Mouse (Mus musculus) heart, embryonic 10.5 days (tissue): ENCODE measurements around the gene Plbd2. TPM values are rescaled to one million over a fixed set of nuclear protein-coding genes. Genes with fewer than 3 reads are reported as not detected.

Experiments
- DNase-seq: peaks from one replicate; pipeline ENCODE4 v3.0.0-alpha.2; 2017; ENCODE audit warnings: low spot score
- H3K27ac ChIP-seq: fragments of 300-500 bp; sonication (generic); 2 replicates; pipeline ENCODE4 v1.5.1; 2016; ENCODE audit warnings: mild to moderate bottlenecking
- H3K27me3 ChIP-seq: fragments of 300-500 bp; sonication (generic); 2 replicates; pipeline ENCODE4 v1.6.1; 2016; ENCODE audit warnings: mild to moderate bottlenecking; ENCODE audit not compliant: poor library complexity, insufficient read depth, severe bottlenecking
- H3K36me3 ChIP-seq: fragments of 300-500 bp; sonication (generic); 2 replicates; pipeline ENCODE4 v1.6.1; 2016; ENCODE audit warnings: mild to moderate bottlenecking, moderate library complexity
- H3K4me1 ChIP-seq: fragments of 300-500 bp; sonication (generic); 2 replicates; pipeline ENCODE4 v1.6.1; 2016; ENCODE audit warnings: mild to moderate bottlenecking
- H3K4me3 ChIP-seq: fragments of 300-500 bp; sonication (generic); 2 replicates; pipeline ENCODE4 v1.5.1; 2016; ENCODE audit warnings: mild to moderate bottlenecking, moderate library complexity
- H3K9me3 ChIP-seq: fragments of 300-500 bp; sonication (generic); 2 replicates; pipeline ENCODE4 v1.6.1; 2016; ENCODE audit warnings: mild to moderate bottlenecking, moderate library complexity
- WGBS: fragments of 180-500 bp; shearing (Covaris S2); methylation state at CpG from one replicate; pipeline ENCODE4 v1.1.7; 2016; 5-methylcytosine and 5-hydroxymethylcytosine counted together
- polyA plus RNA-seq: library from polyadenylated mRNA; unstranded; fragments of >200 nt; fragmentation: Nextera tagmentation; extraction: Ambion mirVana; gene quantifications from 2 replicates; pipeline ENCODE4 v1.2.1, GENCODE M21; 2016

The Plbd2 gene
- polyA plus RNA-seq, 1 experiment from 2014 or later, result 46.6 TPM

DNA sequence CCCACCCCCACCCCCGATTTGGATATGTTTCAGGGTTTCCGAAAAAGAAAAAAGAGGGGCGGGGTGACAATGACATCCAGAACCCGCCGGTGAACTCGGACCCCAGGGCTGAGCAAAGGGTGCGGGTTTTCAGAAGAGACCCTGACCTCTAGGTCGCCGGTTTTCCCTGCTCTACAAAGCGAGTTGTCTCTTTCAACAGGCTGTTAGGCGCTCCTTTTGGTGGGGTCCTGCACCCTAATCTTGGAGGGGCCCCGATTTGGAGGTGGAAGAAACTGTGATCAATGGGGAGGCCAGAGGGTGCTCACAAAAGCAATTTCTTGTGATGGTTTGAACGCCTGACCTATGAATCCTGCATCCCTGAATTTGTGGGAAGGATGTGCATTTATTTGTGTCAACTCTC is 65.0 kb downstream of the Plbd2 start:
- Histone ChIP-seq H3K4me1 (peaks cover 37% of the 10 kb centered on the region), H3K4me3 (no peak overlapping the region), H3K27ac (no peak overlapping the region), H3K9me3 (no peaks in the 10 kb centered on the region), H3K27me3 (peaks cover 94% of the 10 kb centered on the region), H3K36me3 (no peaks in the 10 kb centered on the region)
- no peak for DNase-seq
- 1% methylated on average over 13 of the region's 13 CpGs for WGBS

DNA sequence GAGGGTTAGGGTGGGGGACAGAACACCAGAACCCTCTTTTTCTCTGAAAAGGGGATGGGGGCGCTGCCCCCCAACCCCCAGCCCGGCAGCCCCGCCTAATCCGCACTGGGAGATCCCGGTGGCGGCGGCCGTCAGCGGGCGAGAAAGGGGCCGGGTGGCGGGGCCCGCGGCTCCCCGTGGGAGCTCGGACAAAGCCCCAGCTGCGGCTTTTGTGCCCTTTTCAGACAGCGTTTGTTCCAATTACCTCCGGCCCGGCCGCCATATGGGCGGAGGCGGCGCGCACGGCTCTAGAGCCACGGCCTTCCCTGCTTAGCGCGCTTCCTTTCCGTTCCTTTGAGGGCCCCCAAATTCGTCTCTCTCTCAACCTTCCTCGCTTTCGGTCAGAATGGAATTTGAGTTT is 65.4 kb downstream of the Plbd2 start:
- no peak for DNase-seq
- Histone ChIP-seq H3K36me3 (no peaks in the 10 kb centered on the region), H3K27ac (no peak overlapping the region), H3K27me3 (peaks cover 94% of the 10 kb centered on the region), H3K9me3 (no peaks in the 10 kb centered on the region), H3K4me3 (peak overlapping the region; percentile 41), H3K4me1 (peaks cover 37% of the 10 kb centered on the region)
- under 1% methylated on average over 33 of the region's 33 CpGs for WGBS

DNA sequence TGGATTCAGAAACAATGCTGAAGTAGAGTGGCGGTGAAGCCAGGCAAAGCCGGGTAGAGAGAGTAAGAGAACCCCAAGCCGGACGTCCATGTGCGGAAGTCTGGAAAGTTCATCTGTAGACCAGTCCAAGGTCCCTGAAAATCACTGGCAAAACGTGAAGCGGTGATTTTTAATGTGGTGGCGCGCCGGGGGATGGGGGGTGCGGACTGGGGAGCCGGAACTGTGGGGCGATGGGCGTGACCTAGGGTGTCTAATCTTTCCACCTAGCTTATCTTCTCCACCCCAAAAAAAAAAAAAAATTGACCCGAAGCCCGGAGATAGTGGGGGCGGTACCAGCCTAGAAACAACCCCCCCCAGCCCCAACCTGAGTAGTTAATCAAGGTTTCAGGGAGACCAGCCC is 65.9 kb downstream of the Plbd2 start:
- no peaks in the 10 kb centered on the region for H3K9me3 ChIP-seq
- no peaks in the 10 kb centered on the region for H3K36me3 ChIP-seq
- no peak overlapping the region for H3K27ac ChIP-seq
- no peak for DNase-seq
- under 1% methylated on average over 17 of the region's 17 CpGs for WGBS
- peak overlapping the region; percentile 41; the same call in 1 of the 2 replicates for H3K4me3 ChIP-seq
- peaks cover 94% of the 10 kb centered on the region for H3K27me3 ChIP-seq
- peaks cover 38% of the 10 kb centered on the region for H3K4me1 ChIP-seq

DNA sequence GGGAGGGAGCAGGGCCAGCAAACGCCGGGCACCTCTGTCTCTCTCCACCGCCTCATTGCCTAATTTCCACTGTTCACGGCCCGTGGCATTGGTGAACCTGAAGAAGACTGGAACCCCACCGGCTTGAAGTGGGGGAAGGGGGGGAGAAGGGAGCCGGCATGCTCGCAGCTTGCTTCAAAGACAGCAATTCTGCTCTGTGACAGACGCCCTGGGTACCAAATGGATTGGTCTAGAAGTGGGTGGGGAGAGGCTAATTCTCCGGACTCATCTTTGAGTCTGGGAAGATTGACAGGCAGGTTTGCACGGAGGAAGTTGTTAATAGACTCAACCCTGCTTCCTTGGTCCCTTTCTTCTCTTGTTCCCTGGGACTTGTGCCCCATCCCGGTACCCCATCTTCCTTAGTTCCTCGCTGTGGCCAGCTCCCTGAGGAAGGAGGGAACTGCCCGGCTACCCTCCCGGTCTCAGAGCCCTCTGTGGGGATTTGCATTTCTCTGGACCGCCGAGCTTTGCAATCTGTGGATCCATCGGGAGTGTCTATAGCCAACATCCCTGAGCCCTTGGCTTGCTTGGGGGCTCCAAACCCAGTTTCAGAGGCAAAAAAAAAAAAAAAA is 66.4 kb downstream of the Plbd2 start:
- under 1% methylated on average over 18 of the region's 18 CpGs for WGBS
- Histone ChIP-seq H3K4me1 (peaks cover 44% of the 10 kb centered on the region), H3K27me3 (peaks cover 94% of the 10 kb centered on the region), H3K9me3 (no peaks in the 10 kb centered on the region), H3K4me3 (no peak overlapping the region), H3K36me3 (no peaks in the 10 kb centered on the region), H3K27ac (no peak overlapping the region)
- DNase-seq, result no peak

DNA sequence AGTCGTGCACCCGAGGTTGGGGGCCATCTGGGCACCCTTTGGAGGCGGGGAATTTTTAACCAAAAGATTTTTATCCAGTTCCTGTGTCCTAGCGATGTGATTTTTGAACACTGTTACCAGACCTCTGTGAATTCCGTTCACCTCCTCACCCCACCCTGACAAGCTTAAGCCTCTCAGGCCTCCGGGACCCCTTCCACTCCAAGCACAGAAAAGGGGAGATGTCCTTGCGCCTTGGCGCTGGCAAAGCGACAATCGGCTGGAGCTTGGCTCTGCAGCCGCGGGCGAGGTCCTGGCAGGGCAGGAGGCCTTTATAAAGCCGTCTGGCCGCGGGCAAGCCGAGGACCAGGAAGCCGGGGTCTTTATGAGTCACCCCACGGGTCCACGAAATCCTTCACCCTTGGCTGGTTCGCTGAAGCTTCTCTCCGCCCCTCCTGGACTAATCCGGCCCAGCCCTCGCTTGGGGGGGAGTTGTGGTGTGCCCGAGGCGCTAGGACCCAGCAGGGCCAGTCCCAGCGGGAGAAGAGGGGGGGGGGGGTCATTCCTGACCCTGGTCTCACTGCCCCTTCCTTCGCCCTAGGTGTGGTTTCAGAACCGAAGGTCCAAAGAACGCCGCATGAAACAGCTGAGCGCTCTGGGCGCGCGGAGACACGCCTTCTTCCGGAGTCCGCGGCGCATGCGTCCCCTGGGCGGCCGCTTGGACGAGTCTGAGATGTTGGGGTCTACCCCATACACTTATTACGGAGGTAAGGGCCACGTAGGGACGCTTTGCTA is 67.5 kb downstream of the Plbd2 start:
- DNase-seq, result no peak
- no peak overlapping the region for H3K27ac ChIP-seq
- WGBS, result under 1% methylated on average over 46 of the region's 47 CpGs
- H3K36me3 ChIP-seq, result no peaks in the 10 kb centered on the region
- peaks cover 100% of the 10 kb centered on the region for H3K27me3 ChIP-seq
- no peaks in the 10 kb centered on the region for H3K9me3 ChIP-seq
- H3K4me3 ChIP-seq, result peak overlapping the region; percentile 58
- H3K4me1 ChIP-seq, result peaks cover 52% of the 10 kb centered on the region

DNA sequence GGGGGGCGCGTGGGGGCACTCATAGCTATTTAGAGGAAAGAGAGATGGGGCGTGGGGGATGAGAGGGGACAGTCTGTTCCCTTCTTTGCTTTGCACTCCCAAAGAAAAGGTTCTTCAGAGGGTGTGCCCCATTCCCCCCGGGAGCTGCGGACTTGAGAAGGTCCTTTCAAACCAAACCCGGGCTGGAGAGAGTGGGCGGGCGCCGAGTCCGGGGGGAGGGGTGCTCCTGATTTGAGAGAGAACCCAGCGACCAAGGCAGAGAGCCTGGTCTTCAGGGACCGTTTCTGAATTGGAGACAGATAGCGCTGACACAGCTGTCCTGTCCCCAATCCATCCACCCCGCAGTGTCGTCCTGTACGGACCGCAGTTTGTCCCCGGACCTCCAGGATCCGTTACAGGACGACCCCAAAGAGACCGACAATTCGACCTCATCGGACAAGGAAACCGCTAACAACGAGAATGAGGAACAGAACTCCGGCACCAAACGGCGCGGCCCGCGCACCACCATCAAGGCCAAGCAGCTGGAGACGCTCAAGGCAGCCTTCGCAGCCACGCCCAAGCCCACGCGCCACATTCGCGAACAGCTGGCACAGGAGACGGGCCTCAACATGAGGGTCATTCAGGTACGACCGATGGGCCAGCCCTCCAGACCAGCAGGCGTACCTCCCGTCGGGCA is 68.3 kb downstream of the Plbd2 start:
- whole genome bisulfite sequencing, result 1% methylated on average over 44 of the region's 44 CpGs
- no peak overlapping the region for H3K4me3 ChIP-seq
- DNase-seq, result no peak

DNA sequence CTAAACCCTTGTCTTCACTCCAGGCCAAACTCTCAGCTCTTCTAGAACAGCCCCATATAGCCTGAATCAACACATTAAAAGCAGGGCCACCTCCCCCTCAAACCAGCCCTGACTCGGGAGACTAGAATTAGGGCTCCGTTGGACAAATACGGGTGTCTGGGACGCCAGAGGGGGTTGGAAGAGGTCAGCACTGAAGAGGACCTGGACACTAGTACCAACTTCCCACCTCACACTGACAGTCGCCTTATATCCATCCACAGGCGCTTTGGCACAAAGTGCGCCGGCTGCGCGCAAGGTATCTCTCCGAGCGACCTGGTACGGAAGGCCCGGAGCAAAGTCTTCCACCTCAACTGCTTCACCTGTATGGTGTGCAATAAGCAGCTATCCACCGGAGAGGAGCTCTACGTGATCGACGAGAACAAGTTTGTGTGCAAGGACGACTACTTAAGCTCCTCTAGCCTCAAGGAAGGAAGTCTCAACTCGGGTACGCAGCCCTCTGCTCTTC is 69.1 kb downstream of the Plbd2 start:
- WGBS, result 2% methylated on average over 21 of the region's 21 CpGs
- Histone ChIP-seq H3K27ac (no peak overlapping the region), H3K4me3 (no peak overlapping the region), H3K27me3 (peaks cover 100% of the 10 kb centered on the region), H3K36me3 (no peaks in the 10 kb centered on the region), H3K4me1 (peaks cover 38% of the 10 kb centered on the region), H3K9me3 (no peaks in the 10 kb centered on the region)
- DNase-seq, result no peak

More for the DNA sequence above, 68.3 kb downstream of the Plbd2 start:
- no peaks in the 10 kb centered on the region for H3K36me3 ChIP-seq
- H3K27me3 ChIP-seq, result peaks cover 100% of the 10 kb centered on the region
- H3K4me1 ChIP-seq, result peaks cover 47% of the 10 kb centered on the region
- no peak overlapping the region for H3K27ac ChIP-seq
- H3K9me3 ChIP-seq, result no peaks in the 10 kb centered on the region

Other genes with a start within 250 kb of the Plbd2 start
- 0.05 TPM in 1 of 2 replicates, not detected in the other for gene Lhx5, start 71.9 kb downstream of the Plbd2 start, polyA plus RNA-seq
- 7.5 and 7.7 TPM in 2 replicates for gene Sdsl, start 30.8 kb downstream of the Plbd2 start, polyA plus RNA-seq
- gene Sds, start 27.1 kb downstream of the Plbd2 start, polyA plus RNA-seq, result 0.16 and 0.23 TPM in 2 replicates
- 4.2 and 5.9 TPM in 2 replicates for gene Slc8b1, start 7.5 kb upstream of the Plbd2 start, polyA plus RNA-seq
- gene Tpcn1, start 85.0 kb upstream of the Plbd2 start, polyA plus RNA-seq, result 13.0 and 21.7 TPM in 2 replicates
- 0.15 and 0.24 TPM in 2 replicates for gene Iqcd, start 85.4 kb upstream of the Plbd2 start, polyA plus RNA-seq
- gene Rita1, start 109.0 kb upstream of the Plbd2 start, polyA plus RNA-seq, result 11.0 and 11.2 TPM in 2 replicates
- 47.1 and 49.4 TPM in 2 replicates for gene Ddx54, start 109.1 kb upstream of the Plbd2 start, polyA plus RNA-seq
- 0.39 TPM in 1 of 2 replicates, not detected in the other for gene Cfap73, start 130.6 kb upstream of the Plbd2 start, polyA plus RNA-seq
- gene Rasal1, start 145.2 kb upstream of the Plbd2 start, polyA plus RNA-seq, result 0.16 and 0.60 TPM in 2 replicates
- gene Dtx1, start 208.3 kb upstream of the Plbd2 start, polyA plus RNA-seq, result 0.28 and 0.41 TPM in 2 replicates
- not detected in 2 replicates for gene Oas2, start 246.2 kb upstream of the Plbd2 start, polyA plus RNA-seq